Mouse (Mus musculus) v-Abl transformed pro-B cells (cell line): ENCODE results near the gene 6030408B16Rik.

ENCODE experiments used
- in situ Hi-C, 2 experiments: fragments of 400-800 bp; cut with MboI; formaldehyde crosslinking; loops; one replicate each; pipeline ENCODE4 v1.15.1; 2025; ENCODE audit not compliant: unreplicated experiment in 2 of 2

Gene 6030408B16Rik

GRCm38 (mm10) chr15:101293025-101293621 is at the start of gene 6030408B16Rik:
Gene 6030408B16Rik (plus strand): TSS chr15:101293212.
- in situ Hi-C loops, result no loop called here

GRCm38 (mm10) chr15:101244012-101244411 is 49.0 kb upstream of the 6030408B16Rik start:
- in situ Hi-C loops, result loop anchor here (5.0 kb wide), 2 partner anchors 38 to 68 kb away; partner anchors contain the start of gene Atg101 (in 2 of the 2)

GRCm38 (mm10) chr15:101246231-101247154 is 46.5 kb upstream of the 6030408B16Rik start:
- in situ Hi-C loops, result no loop called here

- in situ Hi-C loops, result no loop called here
Observed at GRCm38 (mm10) chr15:101247155-101247498, 45.9 kb upstream of the 6030408B16Rik start.

- in situ Hi-C loops, result no loop called here
Observed at GRCm38 (mm10) chr15:101248029-101248710, 44.8 kb upstream of the 6030408B16Rik start.

- in situ Hi-C loops, result no loop called here
Observed at GRCm38 (mm10) chr15:101250220-101250800, 42.7 kb upstream of the 6030408B16Rik start.

GRCm38 (mm10) chr15:101251930-101252329 is 41.1 kb upstream of the 6030408B16Rik start:
- in situ Hi-C loops, result no loop called here

GRCm38 (mm10) chr15:101252614-101253013 is 40.4 kb upstream of the 6030408B16Rik start:
- in situ Hi-C loops, result no loop called here

- in situ Hi-C loops, result no loop called here
Observed at GRCm38 (mm10) chr15:101253563-101253885, 39.5 kb upstream of the 6030408B16Rik start.

- in situ Hi-C loops, result no loop called here
Observed at GRCm38 (mm10) chr15:101253886-101254795, 38.9 kb upstream of the 6030408B16Rik start, which contains the start of gene Nr4a1. Gene Nr4a1 (plus strand): TSS chr15:101254269.

GRCm38 (mm10) chr15:101255842-101256462 is 37.1 kb upstream of the 6030408B16Rik start:
- in situ Hi-C loops, result no loop called here

GRCm38 (mm10) chr15:101256463-101257206 is 36.4 kb upstream of the 6030408B16Rik start:
- in situ Hi-C loops, result no loop called here

- in situ Hi-C loops, result no loop called here
Observed at GRCm38 (mm10) chr15:101258420-101258819, 34.6 kb upstream of the 6030408B16Rik start.

GRCm38 (mm10) chr15:101259922-101260321 is 33.1 kb upstream of the 6030408B16Rik start:
- in situ Hi-C loops, result no loop called here

- in situ Hi-C loops, result no loop called here
Observed at GRCm38 (mm10) chr15:101260387-101260786, 32.6 kb upstream of the 6030408B16Rik start.

GRCm38 (mm10) chr15:101260874-101261622 is 32.0 kb upstream of the 6030408B16Rik start:
- in situ Hi-C loops, result no loop called here

- in situ Hi-C loops, result no loop called here
Observed at GRCm38 (mm10) chr15:101262502-101262901, 30.5 kb upstream of the 6030408B16Rik start.
